Comparison of ENCODE assay signal across 19 mouse cellular contexts in the genomic region with DNA sequence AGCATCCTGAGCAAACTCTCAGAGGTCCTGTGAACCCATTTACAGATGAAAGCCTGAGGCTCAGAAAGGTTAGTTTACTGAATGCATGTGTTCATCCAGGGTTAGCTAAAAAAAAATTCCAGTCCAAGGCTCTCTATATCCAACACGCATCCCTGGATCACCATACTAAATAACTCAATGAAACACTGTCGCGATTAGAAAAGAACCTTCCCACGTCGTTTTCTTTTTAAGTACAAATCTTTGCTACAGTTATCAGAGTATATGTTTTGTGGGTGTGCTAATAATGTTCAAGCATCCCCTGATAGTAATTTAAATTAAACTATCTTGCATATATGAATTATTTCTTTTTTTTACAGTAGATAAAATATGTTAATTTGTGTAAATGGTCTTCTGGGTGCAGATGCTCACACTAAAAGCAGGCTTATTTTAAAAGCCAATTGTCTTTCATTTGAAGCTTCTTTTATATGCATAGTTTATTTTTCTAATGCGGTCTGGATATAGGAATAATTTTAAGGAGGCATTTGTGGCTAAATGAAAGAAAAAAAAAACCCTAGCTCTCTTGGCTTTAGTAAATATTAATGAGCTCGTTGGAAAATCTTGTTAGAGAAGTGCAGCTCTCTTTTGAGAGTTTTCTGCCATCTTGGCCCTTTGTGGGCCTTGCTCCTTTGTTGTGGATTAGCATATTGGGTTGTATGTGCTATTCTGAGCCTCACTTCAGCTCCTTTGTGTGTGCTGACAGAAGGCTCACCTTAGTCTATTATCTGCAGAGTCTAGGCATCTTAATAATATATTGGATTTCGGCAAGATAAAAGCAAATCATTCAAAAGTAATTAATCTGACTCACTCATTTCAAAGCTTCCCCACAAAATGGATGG.
A peak's percentile ranks its signal among the peaks of the same experiment; 100 is the strongest.
DNase-seq lines count a peak whose midpoint lies in the region; ATAC-seq and TF ChIP-seq lines count a peak whose summit lies in the region.
"Had no signal": no experiment of that assay in that cellular context is flagged by ENCODE, and none has a peak within 500 bp of the region (broad histone marks: within the 10 kb centered on the region; RNA-seq: fewer than 3 reads in every experiment).

No protein-coding gene starts in this region.

- no peaks in the 10 kb centered on the region for H3K36me3 ChIP-seq in hindbrain, embryonic 12.5 days
- no peaks in the 10 kb centered on the region for H3K36me3 ChIP-seq in hindbrain, postnatal 0 days (ENCODE audit: insufficient read depth, low read length)
- no peaks in the 10 kb centered on the region for H3K36me3 ChIP-seq in forebrain, embryonic 11.5 days (ENCODE audit: control insufficient read depth, insufficient read depth, low read length)
- no peaks in the 10 kb centered on the region for H3K36me3 ChIP-seq in forebrain, embryonic 16.5 days (ENCODE audit: control insufficient read depth, insufficient read depth)
- H3K36me3 ChIP-seq in midbrain, embryonic 15.5 days (replicated peaks): no peaks in the 10 kb centered on the region
- H3K36me3 ChIP-seq: embryonic facial prominence, embryonic 15.5 days; heart, embryonic 10.5 days; hindbrain, embryonic 15.5 days; lung, embryonic 15.5 days; neural tube, embryonic 12.5 days had no signal

- H3K27ac ChIP-seq in hindbrain, embryonic 12.5 days: peak overlapping the region; percentile 52
- no peak overlapping the region for H3K27ac ChIP-seq in hindbrain, postnatal 0 days
- H3K27ac ChIP-seq in forebrain, embryonic 11.5 days (ENCODE audit: low read depth, low read length): no peak overlapping the region
- no peak overlapping the region for H3K27ac ChIP-seq in forebrain, embryonic 16.5 days (ENCODE audit: low read length)
- peak overlapping the region; percentile 45; the same call in 1 of the 2 replicates for H3K27ac ChIP-seq in midbrain, embryonic 15.5 days
- H3K27ac ChIP-seq: embryonic facial prominence, embryonic 15.5 days; heart, embryonic 10.5 days; hindbrain, embryonic 15.5 days; liver, embryonic 14.5 days; lung, embryonic 15.5 days; neural tube, embryonic 12.5 days had no signal

- no peak overlapping the region for H3K4me3 ChIP-seq in hindbrain, embryonic 12.5 days
- H3K4me3 ChIP-seq in hindbrain, postnatal 0 days (ENCODE audit: low read length): no peak overlapping the region
- H3K4me3 ChIP-seq in forebrain, embryonic 11.5 days (ENCODE audit: low read depth, low read length): no peak overlapping the region
- H3K4me3 ChIP-seq in forebrain, embryonic 16.5 days (replicated peaks; ENCODE audit: low read length): no peak overlapping the region
- no peak overlapping the region for H3K4me3 ChIP-seq in midbrain, embryonic 15.5 days
- H3K4me3 ChIP-seq: embryonic facial prominence, embryonic 15.5 days; heart, embryonic 10.5 days; hindbrain, embryonic 15.5 days; lung, embryonic 15.5 days; neural tube, embryonic 12.5 days had no signal

- DNase-seq in hindbrain, postnatal 0 days (ENCODE audit: low spot score): no peak
- DNase-seq in forebrain, embryonic 11.5 days (ENCODE audit: low spot score): peak; percentile 48
- no peak for DNase-seq in layer of hippocampus, adult 9-11 months
- DNase-seq in adipocyte (ENCODE audit: low spot score): no peak
- DNase-seq: B cell, adult 2 months; cerebellum, adult 8-10 months; layer of hippocampus, postnatal 36 days; lung, postnatal 4 days; thymus, postnatal 4 days had no signal

- H3K4me1 ChIP-seq in hindbrain, embryonic 12.5 days: no peaks in the 10 kb centered on the region
- H3K4me1 ChIP-seq in hindbrain, postnatal 0 days (ENCODE audit: insufficient read depth, low read length): no peaks in the 10 kb centered on the region
- H3K4me1 ChIP-seq in forebrain, embryonic 11.5 days (replicated peaks; ENCODE audit: control insufficient read depth, insufficient read depth, low read length): 0 out of 2 replicates have a peak, but pooled peaks cover 2% of the 10 kb centered on the region
- H3K4me1 ChIP-seq in forebrain, embryonic 16.5 days (replicated peaks; ENCODE audit: control insufficient read depth, insufficient read depth, low read length): peaks cover 3% of the 10 kb centered on the region; the same call in 1 of the 2 replicates
- H3K4me1 ChIP-seq in midbrain, embryonic 15.5 days: peaks cover 4% of the 10 kb centered on the region; the same call in 1 of the 2 replicates
- H3K4me1 ChIP-seq: embryonic facial prominence, embryonic 15.5 days; heart, embryonic 10.5 days; lung, embryonic 15.5 days; neural tube, embryonic 12.5 days had no signal

- H3K9me3 ChIP-seq in hindbrain, embryonic 12.5 days (replicated peaks): no peaks in the 10 kb centered on the region
- H3K9me3 ChIP-seq in hindbrain, postnatal 0 days (ENCODE audit: low read length): no peaks in the 10 kb centered on the region
- no peaks in the 10 kb centered on the region for H3K9me3 ChIP-seq in forebrain, embryonic 11.5 days (ENCODE audit: control insufficient read depth, low read length)
- H3K9me3 ChIP-seq in forebrain, embryonic 16.5 days (ENCODE audit: control insufficient read depth, low read length): no peaks in the 10 kb centered on the region
- no peaks in the 10 kb centered on the region for H3K9me3 ChIP-seq in midbrain, embryonic 15.5 days
- H3K9me3 ChIP-seq: embryonic facial prominence, embryonic 15.5 days; heart, embryonic 10.5 days; hindbrain, embryonic 15.5 days; lung, embryonic 15.5 days; neural tube, embryonic 12.5 days had no signal

- WGBS in hindbrain, embryonic 12.5 days: 62% methylated on average over 8 of the region's 8 CpGs
- WGBS in hindbrain, postnatal 0 days: 54% methylated on average over 8 of the region's 8 CpGs
- WGBS in forebrain, embryonic 11.5 days: 40% methylated on average over 8 of the region's 8 CpGs
- 10% methylated on average over 8 of the region's 8 CpGs for WGBS in forebrain, embryonic 16.5 days
- 26% methylated on average over 8 of the region's 8 CpGs for WGBS in midbrain, embryonic 15.5 days

- H3K4me2 ChIP-seq in hindbrain, embryonic 12.5 days (replicated peaks): no peak overlapping the region
- H3K4me2 ChIP-seq in hindbrain, postnatal 0 days (ENCODE audit: low read depth, low read length): no peak overlapping the region
- no peak overlapping the region for H3K4me2 ChIP-seq in forebrain, embryonic 11.5 days (ENCODE audit: low read depth, low read length, severe bottlenecking)
- H3K4me2 ChIP-seq in forebrain, embryonic 16.5 days (ENCODE audit: low read length): no peak overlapping the region
- no peak overlapping the region for H3K4me2 ChIP-seq in midbrain, embryonic 15.5 days
- H3K4me2 ChIP-seq: embryonic facial prominence, embryonic 15.5 days; hindbrain, embryonic 15.5 days; lung, embryonic 15.5 days; neural tube, embryonic 12.5 days had no signal

- TF ChIP-seq CTCF in hindbrain, postnatal 0 days (IDR thresholded peaks at IDR 0.05; ENCODE audit: low read depth): no peak

- ATAC-seq in hindbrain, embryonic 12.5 days (ENCODE audit: low FRiP score): peak; percentile 81
- no peak for ATAC-seq in hindbrain, postnatal 0 days
- peak; percentile 89 for ATAC-seq in forebrain, embryonic 11.5 days (replicated peaks; ENCODE audit: low FRiP score)
- ATAC-seq in forebrain, embryonic 16.5 days: peak; percentile 88
- ATAC-seq in midbrain, embryonic 15.5 days (replicated peaks): peak; percentile 92
- ATAC-seq: intestine, postnatal 0 days had no signal

- H3K27me3 ChIP-seq in hindbrain, embryonic 12.5 days: no peaks in the 10 kb centered on the region
- no peaks in the 10 kb centered on the region for H3K27me3 ChIP-seq in hindbrain, postnatal 0 days (ENCODE audit: insufficient read depth, low read length)
- no peaks in the 10 kb centered on the region for H3K27me3 ChIP-seq in forebrain, embryonic 11.5 days (ENCODE audit: control insufficient read depth, insufficient read depth, low read length)
- no peaks in the 10 kb centered on the region for H3K27me3 ChIP-seq in forebrain, embryonic 16.5 days (replicated peaks; ENCODE audit: control insufficient read depth, insufficient read depth, low read length)
- H3K27me3 ChIP-seq in midbrain, embryonic 15.5 days (replicated peaks): no peaks in the 10 kb centered on the region
- H3K27me3 ChIP-seq: embryonic facial prominence, embryonic 15.5 days; hindbrain, embryonic 15.5 days; lung, embryonic 15.5 days; neural tube, embryonic 12.5 days had no signal

- no peak overlapping the region for H3K9ac ChIP-seq in hindbrain, embryonic 12.5 days
- no peak overlapping the region for H3K9ac ChIP-seq in hindbrain, postnatal 0 days (replicated peaks; ENCODE audit: low read length)
- no peak overlapping the region for H3K9ac ChIP-seq in forebrain, embryonic 11.5 days (ENCODE audit: low read length)
- no peak overlapping the region for H3K9ac ChIP-seq in forebrain, embryonic 16.5 days (replicated peaks; ENCODE audit: low read depth, low read length)
- no peak overlapping the region for H3K9ac ChIP-seq in midbrain, embryonic 15.5 days
- H3K9ac ChIP-seq: embryonic facial prominence, embryonic 15.5 days; hindbrain, embryonic 15.5 days; liver, embryonic 14.5 days; lung, embryonic 15.5 days; neural tube, embryonic 12.5 days had no signal

Comparison
In these comparisons a context has a peak if more than half of its experiments do, and no peak if none do; other contexts are left out.
1. H3K27ac ChIP-seq: peak in hindbrain, embryonic 12.5 days (single experiment) and midbrain, embryonic 15.5 days (single experiment); none in hindbrain, postnatal 0 days (single experiment), forebrain, embryonic 11.5 days (single experiment) and forebrain, embryonic 16.5 days (single experiment).